Mouse (Mus musculus): ENCODE measurements at regions not wholly inside any gene's neighbourhood (a gene's known extent, or its start where the extent isn't known, plus 50 kb on each side); places are given as distances from the start of the nearest gene placed in this dataset.

DNA sequence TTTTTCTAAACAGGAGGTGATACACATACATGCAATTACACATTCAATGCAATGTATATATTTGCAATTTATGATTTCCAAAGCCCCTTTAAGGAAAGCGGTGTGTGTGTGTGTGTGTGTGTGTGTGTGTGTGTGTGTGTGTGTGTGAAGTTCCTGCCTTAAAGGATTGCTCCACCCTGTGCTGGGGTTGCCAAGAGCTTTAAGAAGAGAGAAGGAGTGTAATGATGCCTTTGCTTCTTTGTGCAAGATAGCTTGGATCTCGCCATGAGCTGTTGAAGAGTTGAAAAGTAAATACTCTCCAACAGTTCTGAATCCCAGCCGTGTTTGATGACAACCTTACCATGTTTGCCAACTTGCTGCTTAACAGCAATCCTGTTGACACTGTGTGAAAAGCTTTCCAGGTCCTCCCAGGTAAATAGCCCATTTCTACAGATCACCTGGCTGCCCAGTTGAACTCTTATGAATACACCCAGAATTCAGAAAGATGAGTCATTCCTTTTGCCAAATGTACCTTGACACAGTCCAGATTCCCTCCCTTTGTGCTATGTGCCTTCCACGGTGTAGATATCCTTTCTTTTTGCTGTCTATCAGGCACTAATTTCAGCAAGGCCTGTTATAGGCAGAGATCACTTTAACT is 216.3 kb downstream of the Ikzf2 start:
- DNase-seq, result no peak

DNA sequence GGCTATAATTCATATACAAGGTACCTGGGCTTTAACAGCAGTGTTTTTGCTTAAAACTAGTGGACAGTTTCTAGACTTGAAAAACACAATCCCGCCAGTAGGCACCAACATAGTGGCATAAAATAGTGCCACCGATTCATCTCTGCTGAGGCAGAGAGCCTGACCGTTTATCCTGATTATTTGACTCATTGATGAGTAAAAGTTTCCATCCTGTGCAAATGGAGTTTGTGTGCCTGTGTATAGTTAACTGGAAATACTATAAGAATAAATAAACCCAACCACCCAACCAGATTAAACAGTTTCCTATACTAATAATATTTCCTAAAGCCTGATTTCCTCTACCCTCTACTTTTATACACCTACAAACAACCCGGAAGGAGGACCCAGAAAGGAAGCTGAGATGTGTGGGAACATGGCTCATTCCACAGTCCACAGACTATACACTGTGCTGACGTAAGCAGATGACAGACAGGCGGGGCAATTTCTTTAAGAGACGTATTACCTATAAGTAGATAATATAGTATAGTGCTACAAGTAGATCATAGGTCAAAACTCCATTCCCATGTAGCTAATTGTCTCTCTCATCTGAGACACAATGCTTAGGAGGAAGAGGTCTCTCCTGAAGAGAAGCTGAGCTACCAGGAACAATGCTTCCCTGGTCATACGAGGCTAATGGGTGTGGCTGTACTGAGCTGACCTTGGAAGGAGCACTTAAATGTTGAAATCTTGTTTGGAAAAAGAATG is 217.7 kb downstream of the Ikzf2 start:
- no peak for DNase-seq

DNA sequence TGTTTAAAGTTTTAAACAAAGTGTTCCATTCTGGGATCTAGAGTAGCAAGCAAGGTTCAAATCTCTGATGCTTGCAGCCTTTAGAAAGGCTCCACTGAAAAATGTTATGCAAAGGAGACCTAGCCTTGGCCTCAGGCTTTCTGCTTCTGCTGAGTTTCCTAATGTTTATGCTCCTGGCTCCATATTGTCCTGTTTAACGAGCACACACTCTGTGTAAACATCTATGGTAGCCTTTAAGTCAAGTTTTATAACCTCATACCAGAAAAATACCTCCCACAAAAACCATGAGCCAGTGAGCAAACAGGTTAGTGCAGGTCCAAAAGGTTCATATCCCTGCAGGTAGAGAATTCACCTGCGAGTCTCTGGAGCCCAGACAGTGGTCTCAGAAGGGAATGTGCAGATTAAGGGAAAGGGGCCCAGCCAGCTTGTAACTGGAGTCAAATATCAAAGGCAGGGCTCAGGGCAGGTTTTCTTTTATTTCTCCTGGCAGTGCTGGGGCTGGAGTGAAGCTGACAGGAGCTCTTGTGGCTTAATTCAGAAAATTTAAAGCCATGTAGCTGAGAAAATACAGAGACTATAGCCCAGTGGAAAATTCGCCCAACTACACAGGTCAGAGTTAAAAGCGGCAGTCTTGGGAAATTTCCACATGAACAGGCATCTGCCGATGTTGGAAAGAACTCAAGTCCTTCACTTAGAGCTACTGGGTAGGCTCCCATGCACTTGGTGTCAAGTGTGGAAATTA is 220.3 kb downstream of the Ikzf2 start:
- peak; percentile 64 for DNase-seq

DNA sequence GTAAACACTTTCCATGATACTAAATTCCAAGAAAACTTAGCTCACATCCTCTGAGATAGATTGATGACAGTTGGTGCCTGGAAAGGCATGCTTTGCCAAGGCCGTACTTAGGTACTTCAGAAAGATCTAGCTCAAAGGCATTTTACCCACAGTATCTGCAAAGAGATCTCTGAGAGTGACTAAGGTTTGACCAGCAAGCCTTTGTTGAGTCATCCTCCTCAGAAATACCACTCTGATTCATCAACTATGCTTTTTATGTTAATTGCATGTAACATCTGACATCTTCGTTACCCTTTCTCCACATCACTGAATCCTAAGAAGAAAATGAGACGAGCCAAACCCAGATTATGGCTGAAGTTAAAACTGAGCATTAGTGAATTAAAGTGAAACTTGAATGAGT is 225.9 kb downstream of the Ikzf2 start:
- DNase-seq, result no peak

DNA sequence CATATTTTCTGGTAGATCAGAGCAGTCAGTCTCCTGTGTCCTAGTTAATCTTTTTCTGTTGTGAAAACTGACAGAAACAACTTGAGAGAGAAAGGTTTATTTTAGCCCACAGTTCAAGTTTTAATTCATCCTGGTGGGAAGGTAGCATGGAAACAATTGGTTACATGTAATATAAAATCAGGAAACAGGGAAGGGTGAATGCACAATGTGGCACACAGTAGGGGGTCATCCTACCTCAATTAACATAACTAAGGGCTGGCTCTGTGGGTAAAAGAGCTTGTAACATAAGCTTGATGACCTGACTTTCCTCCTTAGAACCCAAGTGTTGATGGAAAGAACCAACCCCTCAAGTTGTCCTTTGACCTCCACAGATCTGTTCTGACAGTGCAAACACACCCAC is 227.1 kb downstream of the Ikzf2 start:
- DNase-seq, result no peak

DNA sequence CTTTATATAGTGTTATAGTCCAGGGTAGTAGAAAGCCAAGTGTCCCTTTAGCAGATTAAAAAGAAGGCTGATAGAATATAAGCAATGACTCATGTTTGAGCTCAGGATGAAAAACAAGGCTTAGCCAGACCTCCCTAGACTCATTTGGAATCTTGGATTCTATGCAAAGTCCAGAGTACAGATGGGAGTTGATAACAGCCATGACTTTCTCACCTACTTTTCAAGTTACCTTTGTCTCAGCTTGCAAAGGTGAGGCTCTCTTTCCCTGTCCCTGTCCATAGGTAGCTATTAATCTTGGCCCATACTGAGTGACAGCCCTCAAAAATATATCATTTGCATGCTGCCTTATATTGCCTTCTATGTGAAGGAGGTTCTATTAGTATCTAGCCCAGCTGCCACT is 229.6 kb downstream of the Ikzf2 start:
- no peak for DNase-seq

DNA sequence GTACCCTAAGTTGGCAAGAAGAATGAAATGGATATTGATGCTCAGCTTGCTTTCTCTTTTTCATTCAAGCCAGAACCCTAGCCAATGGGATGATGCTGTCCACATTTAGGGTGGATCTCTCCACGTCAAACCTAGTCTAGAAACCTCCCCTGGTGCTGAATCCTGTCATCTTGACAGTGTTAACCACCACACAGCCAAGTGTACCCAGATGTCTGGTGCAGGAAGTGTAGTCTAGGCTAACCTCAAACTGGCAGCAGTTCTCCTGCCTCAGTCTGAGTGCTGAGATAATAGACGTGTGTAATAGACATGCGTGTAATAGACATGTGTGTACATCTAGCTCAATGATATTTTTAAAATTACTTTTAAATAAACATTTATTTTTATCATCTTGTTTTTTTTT is 233.1 kb downstream of the Ikzf2 start:
- no peak for DNase-seq

DNA sequence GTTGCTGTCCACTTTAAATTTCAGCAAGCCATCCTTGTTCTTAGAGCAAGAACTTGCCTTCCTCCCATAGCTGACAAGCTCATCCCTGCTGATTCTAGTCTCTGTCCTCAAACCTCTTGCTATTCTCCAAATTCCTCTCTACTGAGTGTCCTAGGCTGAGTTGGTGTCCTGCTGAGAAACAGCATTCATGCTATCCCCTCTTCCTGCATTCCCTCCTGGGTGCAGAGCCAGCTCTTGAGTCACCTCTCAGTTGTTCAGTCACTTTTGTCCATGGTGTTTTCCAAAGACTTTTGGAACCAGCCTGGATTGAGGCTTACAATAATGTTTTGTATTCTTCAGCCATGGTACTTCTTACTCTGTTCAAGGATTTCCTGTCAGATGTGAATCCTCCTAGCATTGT is 234.1 kb downstream of the Ikzf2 start:
- no peak for DNase-seq

DNA sequence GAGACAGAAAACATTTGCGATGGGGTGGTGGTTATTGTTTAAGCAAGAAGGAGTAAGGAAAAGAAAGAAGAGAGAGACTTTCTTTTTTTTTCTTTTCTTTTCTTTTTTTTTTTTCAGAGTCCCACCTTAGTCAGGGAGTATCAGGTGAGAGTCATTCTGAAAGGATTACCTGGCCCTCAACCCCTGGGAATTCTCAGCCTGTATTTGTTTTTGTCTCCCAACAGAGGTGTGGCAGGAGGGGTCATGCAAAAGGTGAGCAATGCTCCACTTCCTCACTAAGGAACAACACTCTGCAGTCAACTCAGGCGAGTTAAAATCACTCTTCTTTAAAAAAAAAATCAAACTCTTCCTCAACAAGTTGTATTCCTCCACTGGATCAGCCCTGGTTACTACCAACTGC is 236.6 kb downstream of the Ikzf2 start:
- DNase-seq, result no peak

DNA sequence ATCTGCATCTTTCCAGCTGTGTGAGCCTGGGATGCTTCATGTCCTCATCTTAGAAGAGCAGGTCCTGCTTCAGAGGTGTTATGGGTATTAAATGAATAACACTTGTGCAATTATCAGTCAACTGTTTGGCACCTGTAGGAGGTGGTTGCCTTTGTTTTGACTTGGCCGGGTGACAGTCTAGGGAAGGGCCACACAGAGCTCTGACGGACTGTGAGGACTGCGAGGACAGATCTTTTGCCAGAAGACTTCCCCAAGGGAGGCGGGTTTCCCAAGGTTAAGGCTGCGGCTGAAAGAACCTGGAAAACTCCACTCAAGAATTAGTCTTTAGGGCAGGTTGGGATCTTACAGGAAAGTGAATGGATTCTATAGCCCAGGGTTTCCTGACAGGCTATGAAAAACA is 239.8 kb downstream of the Ikzf2 start:
- DNase-seq, result no peak

DNA sequence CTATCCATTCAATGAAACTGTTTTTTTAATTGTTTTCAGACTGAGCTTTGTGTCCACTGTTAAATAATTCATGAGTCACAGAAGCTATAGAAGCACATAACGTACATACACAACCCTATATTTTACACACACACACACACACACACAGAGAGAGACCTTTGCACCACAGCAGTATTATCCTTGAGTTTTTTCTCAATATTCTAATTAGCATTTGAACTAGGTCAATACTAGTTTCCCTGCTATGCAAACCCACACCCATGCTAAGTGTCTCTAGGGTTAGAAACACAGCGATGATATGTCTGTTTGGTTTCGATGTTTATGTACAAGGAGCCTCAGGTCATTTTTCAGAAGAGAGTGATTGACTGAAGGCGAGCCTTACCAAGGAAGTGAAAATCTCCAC is 242.3 kb downstream of the Ikzf2 start:
- DNase-seq, result no peak

DNA sequence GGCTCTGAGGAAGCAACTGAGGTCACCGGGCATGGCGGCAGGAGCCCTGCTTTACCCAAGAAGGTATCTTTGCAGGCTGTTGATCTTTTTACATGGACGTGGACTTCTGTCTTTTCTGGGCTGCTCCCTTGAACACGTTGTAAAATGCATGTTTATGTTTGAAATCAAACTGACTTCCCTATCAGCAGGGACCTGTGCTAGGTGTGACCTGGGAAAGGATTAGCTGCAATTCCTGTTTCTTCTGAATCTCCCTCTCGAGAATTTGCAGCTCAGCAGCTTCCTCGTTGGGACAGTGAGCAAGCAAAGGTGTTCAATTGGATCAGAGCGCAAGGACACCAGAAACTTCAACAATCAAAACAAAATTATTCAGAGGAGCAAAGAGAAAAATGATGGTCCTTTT is 243.6 kb downstream of the Ikzf2 start:
- no peak for DNase-seq

DNA sequence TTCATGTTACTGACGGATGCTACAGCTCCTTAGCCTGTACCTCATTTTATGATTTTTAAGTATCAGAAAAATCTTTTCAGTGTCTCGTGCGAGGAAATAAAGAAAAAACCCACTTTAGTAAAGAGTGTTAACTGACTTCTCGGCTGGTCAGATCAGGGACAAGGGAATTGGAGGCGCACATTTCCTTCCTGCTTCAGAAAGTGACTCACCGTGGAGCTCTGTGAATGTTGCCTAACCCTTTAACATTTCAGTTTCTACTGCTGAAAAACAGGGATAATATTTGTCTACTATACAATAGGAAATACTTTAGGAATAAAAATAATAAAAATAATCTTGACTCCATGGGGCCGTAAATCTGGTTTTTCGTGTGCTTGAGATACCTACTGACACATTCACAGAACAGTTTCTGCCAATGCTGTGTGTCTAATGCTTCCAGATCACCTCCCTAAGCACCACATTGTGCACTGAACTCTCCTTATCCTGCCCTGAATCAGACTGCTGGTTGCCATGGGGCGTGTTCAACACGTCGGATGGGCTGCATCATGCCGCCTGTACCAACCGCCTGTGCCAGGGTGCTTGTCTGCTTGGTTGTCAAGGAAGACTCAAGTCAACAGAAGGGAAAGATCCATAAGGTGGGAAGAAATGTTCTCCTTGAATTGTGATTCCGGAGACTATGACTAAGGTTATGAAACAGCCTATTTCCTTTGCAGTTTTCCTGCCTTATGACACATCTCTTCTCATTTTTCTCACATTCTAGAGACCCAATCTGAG is 246.3 kb downstream of the Ikzf2 start:
- DNase-seq, result no peak

DNA sequence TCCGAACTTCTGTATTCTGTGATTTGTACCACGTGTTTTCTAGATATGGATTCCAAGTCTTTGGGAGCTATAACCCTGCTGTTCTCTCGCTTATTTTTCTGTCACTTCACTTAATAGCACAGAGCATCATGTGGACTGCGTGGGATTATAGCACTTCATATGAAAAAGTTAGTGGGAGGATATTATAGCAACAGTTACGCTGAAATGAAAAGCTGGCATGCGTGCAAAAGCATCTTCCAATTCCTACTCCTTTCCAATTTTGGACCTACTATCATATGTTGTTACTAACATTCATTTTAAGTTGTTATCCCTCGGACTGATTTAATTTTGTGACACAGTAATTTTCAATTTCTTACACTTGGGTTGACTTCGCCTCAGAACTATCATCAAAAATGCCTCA is 250.0 kb downstream of the Ikzf2 start:
- no peak for DNase-seq

DNA sequence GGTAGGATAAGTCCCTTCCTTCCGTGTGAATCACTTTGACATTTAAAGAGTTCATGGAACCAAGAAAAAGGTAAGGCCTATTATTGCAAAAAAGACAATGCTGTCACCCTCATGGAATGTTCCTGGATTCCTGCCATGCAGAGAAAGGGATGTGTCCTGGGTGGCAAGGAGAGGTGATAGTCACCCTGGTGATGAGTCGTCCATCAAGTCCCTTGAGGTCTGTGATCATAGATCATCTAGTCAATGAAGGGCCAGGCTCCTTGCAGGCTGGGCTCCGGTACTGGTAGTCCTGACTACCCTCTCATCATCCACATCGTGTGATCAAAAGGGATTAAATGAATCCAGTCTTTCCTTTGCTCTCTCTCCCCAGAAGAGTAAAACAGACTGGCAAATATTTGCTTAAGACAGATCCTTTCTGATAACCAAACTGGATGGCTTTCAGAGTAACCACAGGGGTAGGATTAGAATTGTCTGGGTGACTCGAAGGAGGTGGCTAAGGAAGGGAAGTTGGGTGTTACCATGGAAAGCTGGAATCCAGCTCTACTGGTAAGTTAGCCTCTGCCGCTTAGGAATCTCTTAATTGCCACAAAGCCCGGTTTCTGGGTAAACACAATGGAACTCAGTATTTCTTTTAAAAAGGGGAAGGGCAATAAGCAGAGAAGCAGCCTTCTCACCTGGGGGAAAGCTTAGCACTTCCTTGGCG is 253.2 kb downstream of the Ikzf2 start:
- DNase-seq, result no peak

DNA sequence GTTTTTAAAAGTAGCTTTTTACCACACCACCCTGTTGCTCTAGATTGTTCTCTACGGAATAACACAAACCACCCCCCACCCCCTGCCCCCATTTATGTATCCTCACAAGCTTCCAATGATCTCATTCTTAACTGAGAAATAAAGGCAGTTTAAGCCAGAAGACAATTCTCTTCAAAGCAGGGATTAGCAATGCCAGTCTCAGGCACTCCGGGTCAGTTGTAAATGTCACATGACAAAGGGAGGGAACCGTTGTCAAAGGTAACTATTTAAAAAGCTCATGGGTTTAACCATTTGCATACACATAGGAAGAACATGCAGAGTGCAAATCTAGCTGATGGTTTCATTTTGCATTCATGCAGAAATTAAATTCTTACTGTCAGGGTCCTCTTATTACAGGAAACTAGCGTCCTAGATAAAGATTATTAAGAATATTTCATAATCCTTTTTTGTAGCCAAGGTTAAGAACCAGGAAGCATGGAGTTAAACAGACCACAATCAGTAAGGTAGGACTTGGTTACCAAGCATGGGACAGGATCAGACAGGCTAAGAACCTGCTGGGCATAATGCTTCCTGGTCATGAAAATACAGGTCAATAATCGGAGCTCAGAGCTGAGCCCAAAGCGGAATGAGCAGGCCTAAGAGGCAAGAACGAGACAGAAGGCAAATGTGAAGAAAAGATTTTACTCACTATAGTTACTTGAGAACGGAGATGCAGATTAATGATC is 256.2 kb downstream of the Ikzf2 start:
- no peak for DNase-seq

DNA sequence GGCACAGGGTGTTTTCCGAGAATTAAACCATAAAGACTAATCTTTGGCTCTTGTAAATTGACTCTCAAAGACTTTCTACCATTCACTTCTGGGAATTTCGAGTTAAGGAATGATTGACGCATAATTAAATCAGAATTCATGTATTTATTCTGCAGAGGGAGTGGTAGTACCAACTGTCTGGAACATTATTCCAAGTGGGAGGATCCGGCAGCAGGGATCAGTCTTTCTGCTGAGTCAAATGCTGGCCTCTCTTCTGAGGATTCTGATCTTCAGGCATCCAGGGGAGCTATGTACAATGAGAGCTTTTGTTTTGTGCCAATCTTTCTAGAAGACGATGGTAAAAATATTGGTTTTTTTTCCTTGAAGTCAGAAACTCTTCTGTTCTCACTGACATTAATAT is 257.4 kb downstream of the Ikzf2 start:
- DNase-seq, result no peak

DNA sequence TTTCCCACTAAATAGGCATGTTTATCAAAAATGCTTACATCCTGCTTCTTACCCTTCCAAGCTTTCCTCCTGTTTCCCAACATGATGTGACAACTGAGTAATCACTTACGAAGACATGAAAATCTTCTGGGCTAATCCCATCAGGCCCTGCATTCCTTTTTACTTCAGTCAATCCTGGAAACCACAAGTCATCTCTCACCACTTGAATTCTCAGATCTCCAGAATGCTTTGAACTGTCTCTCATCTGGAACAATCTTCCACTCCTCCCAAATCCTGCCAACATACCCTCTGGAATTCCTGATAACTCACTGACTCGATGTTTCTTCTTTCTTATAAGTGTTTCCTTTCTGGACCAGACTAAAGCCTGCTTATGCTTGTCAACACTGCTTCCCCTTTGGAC is 289.4 kb downstream of the Ikzf2 start:
- DNase-seq, result no peak

DNA sequence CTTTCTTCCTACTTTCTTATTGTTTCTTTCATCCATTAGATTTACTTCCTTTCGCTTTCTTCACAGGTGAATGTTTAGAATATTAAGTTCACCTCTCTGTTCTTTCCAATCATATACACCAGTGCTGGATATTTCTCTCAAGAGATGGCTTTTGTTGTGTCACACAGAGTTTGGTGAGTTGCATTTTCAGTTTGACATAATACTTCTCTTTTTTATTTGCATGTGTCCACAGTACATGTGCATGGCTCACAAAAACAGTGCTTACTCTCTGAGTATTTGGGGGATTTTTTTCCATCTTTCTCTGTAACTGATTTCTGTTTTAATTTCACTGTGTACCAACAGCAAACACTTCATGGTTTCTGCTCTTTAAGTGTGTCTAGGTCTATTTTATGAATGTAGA is 274.5 kb upstream of the Erbb4 start:
- DNase-seq, result no peak

DNA sequence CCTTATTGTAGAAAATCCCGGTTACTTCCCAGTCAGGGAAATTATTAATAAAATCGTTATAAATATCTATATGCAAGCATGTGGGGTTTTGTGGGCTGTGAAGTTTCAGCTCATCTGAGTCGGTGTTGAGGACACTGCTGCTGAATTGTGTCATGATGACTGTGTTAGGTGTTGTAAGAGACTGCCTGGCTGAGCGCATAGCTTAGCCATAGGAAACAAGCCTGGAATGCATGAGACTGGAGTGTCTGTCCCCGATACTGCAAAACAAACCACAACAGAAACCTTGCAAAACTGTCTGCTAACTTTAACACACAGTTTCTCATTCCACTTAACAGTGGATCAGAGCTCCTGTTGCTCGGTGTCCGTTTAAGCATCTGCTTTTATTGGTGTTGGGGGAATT is 271.9 kb upstream of the Erbb4 start:
- DNase-seq, result no peak

DNA sequence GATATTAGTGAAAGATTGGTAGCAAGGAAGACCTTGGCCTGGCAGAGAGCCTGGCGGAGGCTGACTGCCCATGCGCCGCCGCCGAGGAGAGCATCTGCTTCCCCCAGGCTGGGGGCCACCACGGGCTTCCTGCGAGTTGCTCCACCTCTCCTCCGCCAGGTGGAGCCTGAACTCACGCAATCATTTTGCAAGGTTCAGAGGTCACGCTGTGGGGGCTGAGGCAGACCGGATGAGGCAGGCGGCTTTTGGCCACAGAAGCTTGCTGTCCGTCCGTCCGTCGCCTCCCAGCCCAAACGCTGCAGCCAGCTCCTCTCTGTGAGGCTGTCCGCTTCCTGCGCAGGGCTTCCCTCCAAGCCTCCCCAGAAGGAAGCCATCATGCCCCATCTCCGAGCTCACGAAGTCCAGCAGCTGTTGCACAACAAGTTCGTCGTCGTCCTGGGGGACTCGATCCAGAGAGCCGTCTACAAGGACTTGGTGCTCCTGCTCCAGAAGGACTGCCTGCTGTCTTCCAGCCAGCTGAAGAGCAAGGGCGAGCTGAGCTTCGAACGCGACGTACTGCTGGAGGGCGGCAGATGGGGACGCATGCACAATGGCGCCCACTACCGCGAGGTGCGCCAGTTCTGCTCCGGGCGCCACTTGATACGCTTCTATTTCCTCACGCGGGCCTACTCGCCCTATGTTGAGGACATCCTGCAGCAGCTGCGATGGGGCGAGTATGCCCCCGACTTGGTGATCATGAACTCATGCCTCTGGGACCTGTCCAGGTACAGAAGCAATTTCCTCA is 269.3 kb upstream of the Erbb4 start:
- no peak for DNase-seq
